Mouse (Mus musculus) midbrain, embryonic 11.5 days (tissue): ENCODE measurements around the gene Mettl9. TPM values are rescaled to one million over a fixed set of nuclear protein-coding genes. Genes with fewer than 3 reads are reported as not detected.

ENCODE experiments used
- ATAC-seq: fragments of 200-750 bp; cut with Nextera tagmentation; 2 replicates; pipeline ENCODE4 v1.8.0; 2017; ENCODE audit warnings: moderate TSS enrichment, moderate library complexity; ENCODE audit not compliant: low FRiP score
- DNase-seq: peaks from one replicate; pipeline ENCODE4 v3.0.0; 2015; ENCODE audit warnings: low spot score; ENCODE audit errors: missing footprints
- H3K27ac ChIP-seq: fragments of 300-500 bp; sonication (generic); 2 replicates; pipeline ENCODE4 v1.5.1; 2014; ENCODE audit warnings: low read depth, low read length
- H3K27me3 ChIP-seq: fragments of 300-500 bp; sonication (generic); 2 replicates; pipeline ENCODE4 v1.6.1; 2014; ENCODE audit warnings: mild to moderate bottlenecking, low read length, moderate library complexity, mixed read lengths; ENCODE audit not compliant: control insufficient read depth, insufficient read depth
- H3K36me3 ChIP-seq: fragments of 300-500 bp; sonication (generic); 2 replicates; pipeline ENCODE4 v1.6.1; 2014; ENCODE audit warnings: mild to moderate bottlenecking, low read length, moderate library complexity, mixed read lengths; ENCODE audit not compliant: control insufficient read depth, insufficient read depth
- H3K4me1 ChIP-seq: fragments of 300-500 bp; sonication (generic); 2 replicates; pipeline ENCODE4 v1.6.1; 2014; ENCODE audit warnings: low read length; ENCODE audit not compliant: control insufficient read depth, insufficient read depth
- H3K4me2 ChIP-seq: fragments of 300-500 bp; sonication (generic); 2 replicates; pipeline ENCODE4 v1.6.1; 2014; ENCODE audit warnings: mild to moderate bottlenecking, moderate library complexity
- H3K4me3 ChIP-seq: fragments of 300-500 bp; sonication (generic); 2 replicates; pipeline ENCODE4 v1.5.1; 2014; ENCODE audit warnings: low read depth, low read length
- H3K9ac ChIP-seq: fragments of 300-500 bp; sonication (generic); 2 replicates; pipeline ENCODE4 v1.6.1; 2014; ENCODE audit warnings: low read length
- H3K9me3 ChIP-seq: fragments of 300-500 bp; sonication (generic); 2 replicates; pipeline ENCODE4 v1.6.1; 2016; ENCODE audit warnings: low read length; ENCODE audit not compliant: control insufficient read depth
- WGBS: fragments of 180-500 bp; shearing (Covaris S2); extraction: QIAGEN DNeasy Blood & Tissue Kit; methylation state at CpG from one replicate; pipeline ENCODE4 v1.1.7; 2014; 5-methylcytosine and 5-hydroxymethylcytosine counted together
- polyA plus RNA-seq: library from polyadenylated mRNA; unstranded; fragments of >200 nt; fragmentation: Nextera tagmentation; extraction: Ambion mirVana; gene quantifications from 2 replicates; pipeline ENCODE4 v1.2.1, GENCODE M21; 2014

Mettl9 gene
- polyA plus RNA-seq, 1 experiment from 2014 or later: 284 TPM

- Histone ChIP-seq H3K4me2 (no peak overlapping the region), H3K4me1 (peaks cover 4% of the 10 kb centered on the region; the same call in 1 of the 2 replicates), H3K27ac (no peak overlapping the region), H3K9me3 (no peaks in the 10 kb centered on the region), H3K4me3 (no peak overlapping the region), H3K27me3 (no peaks in the 10 kb centered on the region), H3K9ac (no peak overlapping the region), H3K36me3 (no peaks in the 10 kb centered on the region)
- WGBS: 70% methylated on average over 1 of the region's 1 CpGs
- no peak for DNase-seq
- ATAC-seq: no peak
Observed at GRCm38 (mm10) chr7:121041989-121042388, 7.7 kb downstream of the Mettl9 start.

- H3K36me3 ChIP-seq: no peaks in the 10 kb centered on the region
- no peaks in the 10 kb centered on the region for H3K27me3 ChIP-seq
- WGBS: 97% methylated on average over 3 of the region's 3 CpGs
- DNase-seq (no peak), ATAC-seq (no peak)
- H3K9me3 ChIP-seq: no peaks in the 10 kb centered on the region
- H3K27ac ChIP-seq: no peak overlapping the region
- H3K9ac ChIP-seq: no peak overlapping the region
- H3K4me3 ChIP-seq: no peak overlapping the region
- H3K4me2 ChIP-seq: no peak overlapping the region
- H3K4me1 ChIP-seq: no peaks in the 10 kb centered on the region
Observed at GRCm38 (mm10) chr7:121043004-121043403, 8.8 kb downstream of the Mettl9 start.

GRCm38 (mm10) chr7:121043510-121043909 lies 9.3 kb downstream of the Mettl9 start:
- 89% methylated on average over 1 of the region's 1 CpGs for WGBS
- ATAC-seq (no peak), DNase-seq (no peak)
- Histone ChIP-seq H3K4me3 (no peak overlapping the region), H3K36me3 (no peaks in the 10 kb centered on the region), H3K4me2 (no peak overlapping the region), H3K9ac (no peak overlapping the region), H3K4me1 (no peaks in the 10 kb centered on the region), H3K27me3 (no peaks in the 10 kb centered on the region), H3K27ac (no peak overlapping the region), H3K9me3 (no peaks in the 10 kb centered on the region)

GRCm38 (mm10) chr7:121044251-121044650 lies 10.0 kb downstream of the Mettl9 start:
- H3K9me3 ChIP-seq: no peaks in the 10 kb centered on the region
- H3K4me3 ChIP-seq: no peak overlapping the region
- H3K9ac ChIP-seq: no peak overlapping the region
- 100% methylated on average over 1 of the region's 1 CpGs for WGBS
- ATAC-seq: no peak
- no peaks in the 10 kb centered on the region for H3K27me3 ChIP-seq
- DNase-seq: no peak
- H3K36me3 ChIP-seq: no peaks in the 10 kb centered on the region
- no peaks in the 10 kb centered on the region for H3K4me1 ChIP-seq
- H3K4me2 ChIP-seq: no peak overlapping the region
- H3K27ac ChIP-seq: no peak overlapping the region

GRCm38 (mm10) chr7:121045671-121046453 lies 11.6 kb downstream of the Mettl9 start:
- no peak overlapping the region for H3K4me2 ChIP-seq
- DNase-seq: no peak
- no peaks in the 10 kb centered on the region for H3K36me3 ChIP-seq
- no peak overlapping the region for H3K9ac ChIP-seq
- no peak overlapping the region for H3K4me3 ChIP-seq
- no peak overlapping the region for H3K27ac ChIP-seq
- no peaks in the 10 kb centered on the region for H3K27me3 ChIP-seq
- ATAC-seq: no peak
- 93% methylated on average over 6 of the region's 6 CpGs for WGBS
- H3K9me3 ChIP-seq: no peaks in the 10 kb centered on the region
- H3K4me1 ChIP-seq: no peaks in the 10 kb centered on the region

GRCm38 (mm10) chr7:121047624-121048023 lies 13.4 kb downstream of the Mettl9 start:
- Histone ChIP-seq H3K27me3 (no peaks in the 10 kb centered on the region), H3K9ac (no peak overlapping the region), H3K36me3 (no peaks in the 10 kb centered on the region; the same call in 1 of the 2 replicates), H3K27ac (no peak overlapping the region), H3K9me3 (no peaks in the 10 kb centered on the region), H3K4me1 (no peaks in the 10 kb centered on the region), H3K4me3 (no peak overlapping the region), H3K4me2 (no peak overlapping the region)
- ATAC-seq (no peak), DNase-seq (no peak)
- 95% methylated on average over 2 of the region's 2 CpGs for WGBS

- Histone ChIP-seq H3K4me2 (no peak overlapping the region), H3K4me3 (no peak overlapping the region), H3K27me3 (no peaks in the 10 kb centered on the region), H3K36me3 (peaks cover 2% of the 10 kb centered on the region; the same call in 1 of the 2 replicates), H3K27ac (no peak overlapping the region), H3K9ac (no peak overlapping the region), H3K9me3 (no peaks in the 10 kb centered on the region), H3K4me1 (no peaks in the 10 kb centered on the region)
- 93% methylated on average over 4 of the region's 4 CpGs for WGBS
- ATAC-seq: no peak
- peak; percentile 74 for DNase-seq
Observed at GRCm38 (mm10) chr7:121053071-121053470, 18.8 kb downstream of the Mettl9 start.

GRCm38 (mm10) chr7:121059477-121060218 lies 25.4 kb downstream of the Mettl9 start:
- H3K9ac ChIP-seq: no peak overlapping the region
- no peaks in the 10 kb centered on the region for H3K4me1 ChIP-seq
- 0 out of 2 replicates have a peak, but pooled peaks cover 2% of the 10 kb centered on the region for H3K36me3 ChIP-seq
- no peaks in the 10 kb centered on the region for H3K9me3 ChIP-seq
- 68% methylated on average over 6 of the region's 6 CpGs for WGBS
- ATAC-seq (no peak), DNase-seq (no peak)
- H3K4me2 ChIP-seq: no peak overlapping the region
- no peak overlapping the region for H3K4me3 ChIP-seq
- H3K27me3 ChIP-seq: no peaks in the 10 kb centered on the region
- no peak overlapping the region for H3K27ac ChIP-seq

GRCm38 (mm10) chr7:121064309-121064708 lies 30.1 kb downstream of the Mettl9 start:
- Histone ChIP-seq H3K4me3 (no peak overlapping the region), H3K9ac (no peak overlapping the region), H3K27ac (no peak overlapping the region), H3K36me3 (no peaks in the 10 kb centered on the region), H3K4me1 (no peaks in the 10 kb centered on the region), H3K9me3 (no peaks in the 10 kb centered on the region), H3K4me2 (no peak overlapping the region), H3K27me3 (no peaks in the 10 kb centered on the region)
- ATAC-seq (no peak), DNase-seq (no peak)
- WGBS: 65% methylated on average over 4 of the region's 4 CpGs
